ENCODE assay signal across 15 mouse cellular contexts in genomic region chr9:65074855-65075493, GRCm38 (mm10). TPM values are rescaled to one million over a fixed set of nuclear protein-coding genes. Genes with fewer than 3 reads are reported as not detected.
DNase-seq lines count a peak whose midpoint lies in the region; ATAC-seq and TF ChIP-seq lines count a peak whose summit lies in the region.
"Had no signal": no experiment of that assay in that cellular context is flagged by ENCODE, and none has a peak within 500 bp of the region (broad histone marks: within the 10 kb centered on the region; RNA-seq: fewer than 3 reads in every experiment).

No protein-coding gene starts in this region.

- peaks cover 42 to 67% of the 10 kb centered on the region in 2 experiments for H3K36me3 ChIP-seq in CH12.LX (replicated peaks in 1 of 2; ENCODE audit: control insufficient read depth in 1 of 2, insufficient read depth in 1 of 2, low read length in 1 of 2)
- H3K36me3 ChIP-seq in forebrain, embryonic 10.5 days (replicated peaks) = peaks cover 98% of the 10 kb centered on the region

- in situ Hi-C loops in CH12.LX (cut with MboI; ENCODE audit: low pct_ligation_motif_present, low pct_unique_long_range_greater_than_20kb, low sequenced_read_pairs) = no loop called here

- no peaks in the 10 kb centered on the region for H3K79me2 ChIP-seq in CH12.LX (replicated peaks; ENCODE audit: control insufficient read depth, extremely low read depth, insufficient read depth, poor library complexity, severe bottlenecking)

- DNase-seq in kidney, adult 9 months = peak; percentile 4
- no peak for DNase-seq in kidney, adult 11 months
- peak; percentile 72 for DNase-seq in CH12.LX (ENCODE audit: extremely low read depth)
- no peak for DNase-seq in testis, postnatal 14 days (ENCODE audit: low spot score)
- no peak for DNase-seq in forebrain, embryonic 10.5 days (ENCODE audit: extremely low spot score, low spot score)
- no peak for DNase-seq in layer of hippocampus, postnatal 36 days
- DNase-seq: adrenal gland, postnatal 36 days; cerebellum, adult 11-12 months had no signal

- TF ChIP-seq EP300 in CH12.LX (IDR thresholded peaks at IDR 0.05; ENCODE audit: low read length) = peak; percentile 21; the same call in 1 of the 2 replicates

- H3K4me2 ChIP-seq in CH12.LX (ENCODE audit: insufficient read depth, low read depth, poor library complexity, severe bottlenecking) = no peak overlapping the region

- H3K27me3 ChIP-seq in CH12.LX (replicated peaks) = no peaks in the 10 kb centered on the region
- H3K27me3 ChIP-seq in forebrain, embryonic 10.5 days (ENCODE audit: poor library complexity, severe bottlenecking) = no peaks in the 10 kb centered on the region

- TF ChIP-seq POLR2A in CH12.LX (IDR thresholded peaks at IDR 0.05; ENCODE audit: low read depth, low read length) = no peak

- H3K4me3 ChIP-seq in CH12.LX (replicated peaks in 1 of 3; ENCODE audit: low read depth in 2 of 3, low read length in 2 of 3, poor library complexity in 1 of 3) = no peak overlapping the region
- H3K4me3 ChIP-seq in forebrain, embryonic 10.5 days = no peak overlapping the region
- H3K4me3 ChIP-seq: erythroblast, embryonic 14.5 days; heart, embryonic 10.5 days; myocyte had no signal

- WGBS in forebrain, embryonic 10.5 days = 86% methylated on average over 6 of the region's 6 CpGs

- no peak for TF ChIP-seq CTCF in CH12.LX (conservative IDR thresholded peaks at IDR 0.05 in 1 of 2, IDR thresholded peaks at IDR 0.05 in 1 of 2; ENCODE audit: low read depth in 2 of 2, low read length in 2 of 2)

- no peaks in the 10 kb centered on the region for H3K9me3 ChIP-seq in CH12.LX (replicated peaks; ENCODE audit: low read length)
- no peaks in the 10 kb centered on the region for H3K9me3 ChIP-seq in forebrain, embryonic 10.5 days
- H3K9me3 ChIP-seq: heart, embryonic 10.5 days had no signal

- no peak overlapping the region for H3K9ac ChIP-seq in CH12.LX (ENCODE audit: insufficient read depth, low read depth)

- ATAC-seq in common myeloid progenitor, adult 5-6 weeks (replicated peaks; ENCODE audit: low read depth, poor library complexity, severe bottlenecking) = peak; percentile 83
- peak; percentile 89 for ATAC-seq in monocyte, adult 5-6 weeks (replicated peaks; ENCODE audit: insufficient number of reproducible peaks, low FRiP score, low TSS enrichment, poor library complexity, severe bottlenecking)
- ATAC-seq: hindbrain, embryonic 16.5 days had no signal

- dilution Hi-C loops in CH12.LX (cut with MboI; ENCODE audit: extremely low pct_ligation_motif_present, extremely low pct_unique_long_range_greater_than_20kb, low sequenced_read_pairs) = no loop called here

- TF ChIP-seq RAD21 in CH12.LX (IDR thresholded peaks at IDR 0.05; ENCODE audit: low read depth, low read length) = no peak

- peak overlapping the region; percentile 37; the same call in 1 of the 2 replicates for H3K27ac ChIP-seq in CH12.LX (ENCODE audit: insufficient read depth, low read depth)
- no peak overlapping the region for H3K27ac ChIP-seq in forebrain, embryonic 10.5 days
- H3K27ac ChIP-seq: heart, embryonic 10.5 days; kidney, postnatal 0 days had no signal

- peaks cover 7 to 56% of the 10 kb centered on the region in 2 experiments; a peak in 3 of 4 replicates for H3K4me1 ChIP-seq in CH12.LX (ENCODE audit: control insufficient read depth in 1 of 2, insufficient read depth in 2 of 2)
- H3K4me1 ChIP-seq in forebrain, embryonic 10.5 days = no peaks in the 10 kb centered on the region
- H3K4me1 ChIP-seq: heart, embryonic 10.5 days had no signal

TF ChIP-seq in CH12.LX, 34 proteins besides CTCF, POLR2A, EP300 and RAD21:
- TF ChIP-seq BHLHE40 (IDR thresholded peaks at IDR 0.05; ENCODE audit: low read depth, low read length) (no peak), MYC (IDR thresholded peaks at IDR 0.05; ENCODE audit: low read depth, low read length) (no peak), NELFE (IDR thresholded peaks at IDR 0.05; ENCODE audit: low read depth, low read length) (no peak), JUN (IDR thresholded peaks at IDR 0.05; ENCODE audit: insufficient read depth, low read depth, low read length) (no peak), SIN3A (IDR thresholded peaks at IDR 0.05; ENCODE audit: low read length) (no peak), MXI1 (IDR thresholded peaks at IDR 0.05; ENCODE audit: low read depth, low read length) (no peak), ZNF384 (IDR thresholded peaks at IDR 0.05; ENCODE audit: low read depth, low read length) (no peak), KAT2A (IDR thresholded peaks at IDR 0.05; ENCODE audit: insufficient replicate concordance, low read length) (no peak), MAX (IDR thresholded peaks at IDR 0.05; ENCODE audit: low read length) (no peak), ZMIZ1 (IDR thresholded peaks at IDR 0.05; ENCODE audit: low read depth, low read length) (no peak), UBTF (IDR thresholded peaks at IDR 0.05; ENCODE audit: low read depth, low read length) (no peak), SMC3 (IDR thresholded peaks at IDR 0.05; ENCODE audit: low read depth, low read length) (no peak), TCF12 (IDR thresholded peaks at IDR 0.05; ENCODE audit: low read depth, low read length) (no peak), ZKSCAN1 (IDR thresholded peaks at IDR 0.05; ENCODE audit: borderline replicate concordance, low read depth, low read length) (no peak), GABPA (IDR thresholded peaks at IDR 0.05; ENCODE audit: insufficient replicate concordance, low read depth, low read length) (no peak), NRF1 (IDR thresholded peaks at IDR 0.05; ENCODE audit: low read depth, low read length) (no peak), ELF1 (IDR thresholded peaks at IDR 0.05; ENCODE audit: low read depth, low read length) (no peak)

RNA-seq across cellular contexts. Expression of gene Igdcc4, which starts 26.3 kb away (rescaled TPM):
- total RNA-seq in CH12.LX (2012; rRNA removed) (0.04 and 0.13 TPM in 2 replicates), CH12.LX (2014; rRNA removed) (not detected in 2 replicates)
- 0.11 and 0.23 TPM in 2 replicates for polyA plus RNA-seq in CH12.LX (2012; ENCODE audit: insufficient read length, low read depth)
- total RNA-seq in common myeloid progenitor, adult 5-6 weeks (2017) = 0.15 and 0.41 TPM in 2 replicates
- total RNA-seq in monocyte, adult 5-6 weeks (2017) = 0.19 TPM in 2 of 3 replicates, not detected in the other
- 7.7 and 8.0 TPM in 2 replicates for polyA plus RNA-seq in forebrain, embryonic 10.5 days (2016; fragmentation: Nextera tagmentation; extraction: Ambion mirVana)
- total RNA-seq in layer of hippocampus, postnatal 36 days (2021) = 10 to 100 TPM; 33.2 to 36.4 TPM
- polyA plus RNA-seq: erythroblast, embryonic 14.5 days had no signal

RNA-seq across cellular contexts. Expression of gene Dpp8, which starts 42.8 kb away (rescaled TPM):
- total RNA-seq in CH12.LX (2012; rRNA removed) (35.3 and 36.0 TPM in 2 replicates), CH12.LX (2014; rRNA removed) (39.9 and 44.0 TPM in 2 replicates)
- polyA plus RNA-seq in CH12.LX (2012; ENCODE audit: insufficient read length, low read depth) = 41.8 and 53.2 TPM in 2 replicates
- total RNA-seq in common myeloid progenitor, adult 5-6 weeks (2017) = 88.1 and 91.0 TPM in 2 replicates
- 94.5 to 146 TPM (median 99.4 TPM) in 3 replicates for total RNA-seq in monocyte, adult 5-6 weeks (2017)
- 39.1 and 46.7 TPM in 2 replicates for polyA plus RNA-seq in forebrain, embryonic 10.5 days (2016; fragmentation: Nextera tagmentation; extraction: Ambion mirVana)
- 100 to 1,000 TPM; 162 to 163 TPM for total RNA-seq in layer of hippocampus, postnatal 36 days (2021)

RNA-seq across cellular contexts. Expression of gene Hacd3, which starts 53.5 kb away (rescaled TPM):
- total RNA-seq in CH12.LX (2012; rRNA removed) = 30.4 and 36.5 TPM in 2 replicates
- 68.7 and 72.7 TPM in 2 replicates for total RNA-seq in CH12.LX (2014; rRNA removed)
- 36.9 and 41.5 TPM in 2 replicates for polyA plus RNA-seq in CH12.LX (2012; ENCODE audit: insufficient read length, low read depth)
- 53.3 and 55.0 TPM in 2 replicates for total RNA-seq in common myeloid progenitor, adult 5-6 weeks (2017)
- total RNA-seq in monocyte, adult 5-6 weeks (2017) = 19.3 to 27.9 TPM (median 27.4 TPM) in 3 replicates
- 105 and 112 TPM in 2 replicates for polyA plus RNA-seq in forebrain, embryonic 10.5 days (2016; fragmentation: Nextera tagmentation; extraction: Ambion mirVana)
- 100 to 1,000 TPM; 165 to 172 TPM for total RNA-seq in layer of hippocampus, postnatal 36 days (2021)

Comparison
In these comparisons a context has a peak if more than half of its experiments do, and no peak if none do; other contexts are left out.
1. DNase-seq: peak in kidney, adult 9 months (single experiment) and CH12.LX (single experiment); none in kidney, adult 11 months (single experiment), testis, postnatal 14 days (single experiment), forebrain, embryonic 10.5 days (single experiment) and layer of hippocampus, postnatal 36 days (0 of 2).
2. RNA of gene Igdcc4, which starts 26.3 kb away (total RNA-seq): 33.2 to 36.4 TPM in layer of hippocampus, postnatal 36 days; 0.15 to 0.41 TPM in common myeloid progenitor, adult 5-6 weeks, 0.19 TPM in monocyte, adult 5-6 weeks and 0.04 to 0.13 TPM in CH12.LX; every median in the first group is over 10 times any median in the second.